Mouse (Mus musculus) cerebellum, postnatal 14 days (tissue): ENCODE measurements at regions not wholly inside any gene's neighbourhood (a gene's known extent, or its start where the extent isn't known, plus 50 kb on each side); places are given as distances from the start of the nearest gene placed in this dataset.
"Not testable (repeated sequence)": the region's sequence is repeated elsewhere in the genome, so short reads cannot be mapped to it uniquely, and the experiment has no call there.

ENCODE experiments used
- DNase-seq, 2 experiments: peaks; one replicate each; pipeline ENCODE4 v3.0.0; 2021; ENCODE audit warnings: mixed read lengths in 2 of 2

DNA sequence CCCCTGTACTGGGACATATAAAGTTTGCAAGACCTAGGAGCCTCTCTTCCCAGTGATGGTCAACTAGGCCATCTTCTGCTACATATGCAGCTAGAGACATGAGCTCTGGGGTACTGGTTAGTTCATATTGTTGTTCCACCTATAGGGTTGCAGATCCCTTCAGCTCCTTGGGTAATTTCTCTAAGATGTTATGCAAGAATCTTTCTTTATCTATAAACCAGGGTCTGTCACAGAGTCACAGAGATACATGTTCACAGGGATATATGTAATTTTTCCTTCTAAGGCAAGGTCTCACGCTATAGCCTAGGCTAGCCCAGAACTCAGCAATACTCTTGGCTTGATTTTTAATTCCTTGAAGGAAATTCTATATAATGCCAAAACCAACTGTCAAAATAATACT, 56.9 kb downstream of the Zfp36l1 start:
- DNase-seq = not testable (repeated sequence)

DNA sequence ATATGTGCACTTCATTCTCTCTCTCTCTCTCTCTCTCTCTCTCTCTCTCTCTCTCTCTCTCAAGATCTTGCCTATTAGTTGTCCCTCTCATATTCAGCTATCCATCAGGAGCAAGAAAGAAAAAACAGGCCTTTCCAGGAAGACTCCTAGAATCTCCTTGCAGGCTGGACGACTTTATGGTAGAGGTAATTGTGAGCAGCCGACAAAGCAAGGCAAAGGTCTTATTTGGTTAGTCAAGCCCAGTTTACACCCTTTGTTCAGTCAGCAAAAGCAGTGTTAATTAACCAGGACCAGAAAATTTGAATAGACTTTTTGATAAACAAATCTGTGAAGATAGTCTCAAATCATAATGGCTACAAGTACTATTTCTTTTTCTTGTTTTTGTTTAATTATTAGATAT, 57.4 kb downstream of the Zfp36l1 start:
- DNase-seq = no peak

- DNase-seq = no peak
Measured at GRCm38 (mm10) chr12:80054655-80055037, 58.2 kb downstream of the Zfp36l1 start.

DNA sequence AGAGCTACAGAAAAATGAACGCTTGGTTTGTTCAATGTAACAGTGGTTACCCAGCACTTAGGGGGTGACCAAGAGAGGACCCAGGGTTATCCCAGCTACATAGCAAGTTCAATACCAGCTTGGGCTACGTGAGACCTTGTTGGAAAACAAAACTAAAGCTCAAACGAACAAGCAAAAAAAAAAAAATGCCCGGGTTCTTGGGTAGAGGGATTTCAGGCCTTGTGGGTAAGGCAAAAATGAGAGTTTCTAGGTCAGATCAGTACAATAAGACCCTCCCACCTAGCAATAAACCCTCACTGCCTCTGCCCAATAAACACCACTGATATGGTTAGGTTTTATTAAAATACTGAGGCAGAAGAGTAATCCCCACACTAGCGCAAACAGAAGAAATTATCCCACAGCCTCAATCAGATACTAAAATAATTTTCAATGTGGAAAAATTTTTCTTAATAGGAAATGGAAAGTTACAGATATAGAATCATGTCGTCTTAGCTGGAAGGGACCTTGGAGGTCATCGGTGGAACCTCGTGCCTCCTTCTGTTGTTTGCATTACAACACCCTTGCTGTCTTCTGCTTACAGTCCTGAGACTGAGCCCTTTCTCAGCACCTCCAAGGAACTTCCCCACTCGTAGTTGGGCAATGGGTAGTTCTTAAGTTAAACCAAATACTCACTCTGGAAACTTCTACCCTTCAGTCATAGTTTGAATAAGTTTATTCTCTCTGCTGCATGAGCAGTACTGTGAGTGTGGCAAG, 58.7 kb downstream of the Zfp36l1 start:
- DNase-seq = no peak

DNA sequence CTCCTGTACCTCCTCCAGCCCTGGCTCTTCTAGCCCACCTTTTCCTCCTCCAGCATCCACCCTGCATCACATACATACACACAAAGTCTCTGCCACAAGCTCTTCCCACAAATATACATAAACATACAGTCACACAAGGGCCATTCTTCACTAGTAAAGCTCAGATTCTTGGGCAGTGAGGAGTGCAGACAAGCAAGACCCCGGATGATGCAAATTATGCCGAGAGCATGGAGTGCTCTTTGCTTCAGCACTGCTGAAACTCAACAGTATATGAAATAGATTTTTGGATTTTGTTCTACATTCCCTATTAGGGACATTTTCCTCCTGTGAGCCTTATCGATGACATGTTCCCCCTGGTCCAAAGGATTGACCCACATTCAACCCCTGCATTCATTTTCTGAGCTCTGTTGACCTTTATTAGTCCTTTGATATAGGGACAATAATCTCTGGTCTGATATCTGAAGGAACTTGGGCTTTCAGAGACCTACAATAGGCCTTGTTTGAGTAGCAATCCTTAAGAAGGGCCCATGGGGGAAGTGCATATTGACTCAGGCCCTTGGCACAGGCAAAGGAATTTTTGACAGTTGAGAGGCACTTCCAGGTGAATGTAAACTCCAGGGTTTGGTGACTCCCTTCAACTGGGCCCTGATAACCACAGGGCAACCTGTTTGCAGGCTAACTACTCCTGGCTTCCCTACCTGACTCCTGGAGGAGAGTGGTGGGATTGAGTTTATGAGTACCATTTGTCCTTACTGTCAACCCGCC, 64.4 kb downstream of the Zfp36l1 start:
- DNase-seq = no peak

DNA sequence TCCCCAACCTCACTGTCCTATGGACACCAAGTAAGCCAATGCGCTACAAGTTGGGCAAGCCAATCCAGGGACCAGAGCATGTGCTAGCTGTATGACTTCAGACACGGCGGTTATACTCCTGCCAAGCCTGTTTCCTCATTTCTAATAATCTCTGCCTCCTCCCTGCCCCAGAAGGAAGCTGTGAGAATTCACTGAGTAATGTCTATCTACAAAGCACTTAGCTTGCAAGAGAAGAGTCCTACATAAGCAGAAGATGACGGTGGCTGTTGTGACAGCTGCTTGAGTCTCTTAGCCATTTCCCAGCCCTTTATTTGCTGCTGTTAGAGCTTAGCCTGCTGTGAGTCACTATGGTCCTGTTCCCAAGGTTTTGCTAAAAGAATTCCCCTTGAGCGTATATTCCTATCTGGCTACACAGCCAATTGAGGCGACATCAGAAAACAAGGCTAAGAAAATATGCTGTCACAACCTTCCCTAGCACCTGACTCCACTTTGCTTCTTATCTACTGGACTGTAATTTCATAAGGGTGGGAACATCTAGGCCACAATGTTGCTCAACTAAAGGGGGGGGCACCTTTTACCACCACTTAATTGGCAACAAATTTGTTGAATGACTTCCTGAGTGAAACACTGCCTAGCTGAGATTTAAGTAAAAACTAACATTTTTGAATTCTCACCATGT, 66.0 kb downstream of the Zfp36l1 start:
- no peak for DNase-seq

GRCm38 (mm10) chr12:80041510-80042324, 71.1 kb downstream of the Zfp36l1 start:
- no peak for DNase-seq

DNA sequence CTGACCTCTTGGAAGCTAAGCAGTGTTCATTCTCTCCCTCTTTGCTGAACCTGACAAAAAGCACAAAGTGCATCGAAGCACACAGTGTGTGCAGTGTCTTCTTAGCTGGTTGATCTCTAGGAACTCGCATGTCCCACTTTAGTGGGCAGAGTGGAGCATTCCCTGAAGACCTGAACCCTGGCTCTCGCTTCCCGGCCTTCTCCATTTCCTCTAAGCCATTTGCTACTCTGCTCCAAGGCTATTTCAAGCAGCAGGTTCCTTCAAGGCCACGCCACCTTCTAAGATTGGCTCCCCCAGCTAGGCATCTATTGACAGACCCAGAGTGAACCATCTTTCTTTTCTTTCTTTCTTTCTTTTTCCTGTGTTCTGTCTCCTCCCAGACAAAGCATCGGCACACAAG, 71.8 kb downstream of the Zfp36l1 start:
- no peak for DNase-seq

DNA sequence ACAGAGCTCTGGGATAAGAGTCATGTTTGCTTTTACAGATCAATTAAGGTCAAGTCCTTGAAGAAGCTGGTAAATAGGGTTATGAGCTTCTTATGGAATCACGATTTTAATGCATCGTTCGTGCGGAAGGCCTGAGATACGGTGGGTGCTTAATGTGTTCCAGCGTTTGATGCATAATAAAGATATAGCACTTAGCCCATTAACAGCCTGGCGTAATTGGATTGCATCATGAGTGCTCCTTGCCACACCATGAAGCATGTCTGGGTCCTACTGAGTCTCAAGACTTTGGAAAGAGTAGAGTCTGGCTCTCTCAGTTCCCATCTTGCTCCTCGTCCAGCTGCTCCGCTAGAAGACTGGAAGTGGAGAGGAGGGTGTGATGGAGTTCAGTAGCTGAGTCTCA, 72.6 kb downstream of the Zfp36l1 start:
- DNase-seq = no peak

DNA sequence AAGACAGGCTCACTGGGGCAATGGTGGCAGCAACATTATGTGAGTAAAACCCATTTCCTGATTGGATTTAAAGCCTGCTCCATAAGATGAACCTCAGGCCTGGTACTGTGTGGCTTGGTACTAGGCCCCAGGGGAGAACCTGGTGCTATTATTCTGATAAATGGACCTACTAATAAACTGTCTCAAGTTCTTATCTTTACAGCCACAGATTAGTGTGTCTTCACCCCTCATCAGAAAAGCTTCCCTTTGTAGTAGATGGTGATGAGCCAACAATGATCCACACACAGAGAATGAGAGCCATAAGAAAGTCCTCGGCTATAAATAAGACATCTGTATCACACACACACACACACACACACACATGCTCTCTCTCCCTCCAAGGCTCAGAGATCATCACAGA, 73.7 kb downstream of the Zfp36l1 start:
- no peak for DNase-seq

GRCm38 (mm10) chr12:80035500-80036271, 77.1 kb downstream of the Zfp36l1 start:
- no peak for DNase-seq

- no peak for DNase-seq
Measured at GRCm38 (mm10) chr12:80034963-80035411, 77.8 kb downstream of the Zfp36l1 start.

DNA sequence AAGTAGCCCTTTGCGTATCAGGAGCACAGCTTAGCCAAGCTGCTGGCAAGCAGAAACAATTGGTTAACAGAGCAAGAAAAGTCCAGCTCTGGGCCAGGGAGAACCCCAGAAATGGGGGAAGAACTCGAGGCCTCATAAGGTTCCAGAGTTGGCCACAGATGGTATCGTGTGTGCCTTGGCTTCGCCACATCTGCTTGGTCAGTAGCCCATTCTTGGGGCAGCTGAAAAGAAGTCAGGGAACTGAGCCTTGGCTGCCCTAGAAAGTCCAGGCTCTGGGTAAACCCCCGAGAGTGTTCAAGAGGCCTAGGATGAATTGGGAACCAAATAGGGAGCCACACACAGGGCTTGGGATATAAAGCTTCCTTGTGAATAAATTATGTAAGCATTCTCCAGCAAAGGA, 78.7 kb downstream of the Zfp36l1 start:
- no peak for DNase-seq

- DNase-seq = no peak
Measured at GRCm38 (mm10) chr12:80032520-80032919, 80.3 kb downstream of the Zfp36l1 start.

DNA sequence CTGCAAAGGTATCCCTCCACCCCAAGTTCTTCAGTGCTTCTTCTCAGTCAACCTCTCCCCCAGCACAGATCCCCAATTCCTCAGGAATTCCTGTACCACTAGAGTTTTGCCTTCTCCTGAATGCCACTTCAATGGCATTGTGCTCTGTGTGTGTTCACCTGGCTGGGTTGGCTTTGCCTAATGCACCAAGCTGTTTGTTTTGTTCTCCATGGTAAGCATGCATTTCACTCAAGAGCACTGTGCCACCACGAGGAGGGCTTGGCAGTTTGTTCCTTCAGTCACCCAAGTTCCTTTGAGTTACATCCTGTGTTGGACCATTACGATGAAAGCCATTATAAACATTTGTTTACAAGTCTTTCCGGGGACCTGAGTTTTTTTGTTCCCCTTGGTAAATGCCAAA, 84.5 kb downstream of the Zfp36l1 start:
- no peak for DNase-seq

DNA sequence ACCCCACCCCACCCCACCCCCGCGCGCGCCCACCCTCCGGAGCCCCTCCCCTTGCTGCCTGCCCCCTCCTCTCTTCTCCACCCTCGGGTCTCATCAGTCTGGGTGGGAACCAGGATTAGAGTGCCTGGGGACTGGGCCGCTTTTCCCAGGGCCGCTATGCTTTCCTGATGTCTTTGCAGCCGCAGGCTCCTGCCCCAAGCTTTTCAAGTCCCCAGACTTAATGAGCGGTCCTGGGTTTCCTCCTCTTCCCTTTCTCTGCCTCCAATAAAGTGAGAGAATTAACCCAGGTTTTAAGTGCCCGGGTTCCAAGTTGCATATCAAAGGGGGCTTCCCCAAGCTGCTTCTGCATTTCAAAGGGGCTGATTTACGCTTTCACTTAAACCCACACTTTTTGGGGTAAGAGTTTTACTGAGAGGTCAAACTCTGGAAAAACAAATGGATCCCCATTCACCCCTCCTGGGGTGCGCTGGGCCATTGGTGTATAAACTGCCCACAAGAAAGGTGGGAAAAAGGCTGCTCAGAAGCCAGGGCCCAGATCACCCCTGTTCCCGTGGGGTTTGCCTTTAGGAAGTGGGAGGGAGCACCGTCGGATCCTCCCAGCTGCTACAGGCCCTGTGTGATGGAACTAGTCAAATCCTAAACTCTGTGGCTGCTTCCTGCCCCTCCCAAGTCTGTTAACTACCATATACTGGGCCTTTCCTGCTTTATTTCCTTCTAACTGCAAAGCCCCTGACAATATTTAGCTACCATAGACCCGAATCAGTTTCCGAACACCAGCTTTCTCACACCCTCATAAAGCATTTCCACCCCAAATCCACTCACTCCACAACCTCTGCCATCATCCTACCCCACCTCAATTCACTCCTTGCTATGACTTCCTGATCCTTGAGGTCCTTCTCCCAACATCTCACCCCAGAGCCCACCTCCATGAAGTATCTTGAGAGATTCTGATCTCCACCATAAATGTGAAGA, 89.4 kb downstream of the Zfp36l1 start:
- no peak for DNase-seq

DNA sequence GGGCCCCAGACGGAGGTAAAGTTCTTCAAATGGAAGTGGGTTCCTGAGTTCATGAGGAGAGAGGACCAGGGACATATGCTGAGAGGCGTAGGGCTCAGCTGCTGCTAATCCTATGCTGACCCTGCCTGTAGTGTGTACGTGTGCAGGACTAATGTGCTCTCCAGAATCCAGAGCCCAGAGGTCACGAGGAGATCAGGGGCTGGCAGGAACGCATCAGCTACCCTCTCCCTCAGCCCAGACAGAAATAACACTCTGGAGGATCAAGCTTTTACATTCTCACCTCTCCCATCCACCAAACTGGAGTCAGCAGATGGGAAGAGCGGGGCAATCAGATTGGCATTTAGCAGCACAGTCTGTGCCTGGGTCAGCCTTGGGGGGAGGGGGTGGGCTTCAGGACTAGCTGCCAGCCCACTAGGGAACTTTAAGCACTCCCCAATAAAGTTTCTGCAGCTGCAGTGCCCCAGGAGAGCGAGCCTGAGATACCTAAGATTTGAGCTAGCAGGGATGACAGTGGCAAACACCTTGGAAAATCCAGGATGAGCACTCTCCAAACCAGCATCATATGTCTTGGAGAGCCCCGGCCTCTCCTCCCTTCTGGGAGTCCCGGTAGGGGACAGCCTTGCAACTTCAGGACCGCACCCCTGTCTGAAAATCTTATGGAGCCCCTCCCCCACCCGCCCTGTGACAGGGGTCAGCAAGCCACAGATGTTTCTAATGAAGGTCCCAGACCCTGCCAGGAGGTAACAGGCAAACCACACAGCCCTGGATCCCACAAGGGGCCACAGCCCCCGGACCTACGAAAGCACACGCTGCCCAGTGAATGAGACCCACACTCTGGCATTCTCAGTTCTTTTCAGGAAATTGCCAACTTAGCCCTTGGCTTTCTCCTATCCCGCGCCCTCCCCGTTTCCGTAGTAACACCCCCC, 90.4 kb downstream of the Zfp36l1 start:
- no peak for DNase-seq

- DNase-seq = no peak
Measured at GRCm38 (mm10) chr12:80021030-80021473, 91.8 kb downstream of the Zfp36l1 start.

DNA sequence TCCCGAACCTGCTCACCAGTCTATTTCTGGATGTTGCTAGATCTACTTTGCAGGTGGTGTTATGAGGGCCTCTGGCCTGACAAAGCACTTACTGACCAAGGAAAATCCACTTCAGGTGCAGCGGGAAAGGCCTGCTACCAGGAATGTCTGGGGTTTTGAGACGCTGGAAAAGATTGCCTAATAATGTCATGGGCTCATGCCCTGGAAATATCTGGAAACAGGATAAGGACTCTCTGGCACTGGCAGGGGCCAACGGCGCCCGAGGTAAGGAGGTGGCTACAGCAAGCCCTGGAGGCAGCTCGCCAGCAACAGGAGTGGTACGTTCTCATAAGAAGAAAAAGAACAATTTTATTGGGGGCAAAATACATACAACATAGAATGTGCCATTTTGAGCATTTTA, 94.7 kb downstream of the Zfp36l1 start:
- no peak for DNase-seq
